Mouse (Mus musculus) cortical plate, adult 2 months (tissue): ENCODE data around the gene Hoxd10. TPM values are rescaled to one million over a fixed set of nuclear protein-coding genes. Genes with fewer than 3 reads are reported as not detected.
A peak's percentile ranks its signal among the peaks of the same experiment; 100 is the strongest.

Experiments used
- H3K27ac ChIP-seq: fragments of 200-500 bp; 2 replicates; pipeline ENCODE4 v1.5.1; 2012; ENCODE audit warnings: low read length, control low read depth, inconsistent platforms; ENCODE audit not compliant: insufficient read depth
- H3K4me1 ChIP-seq: fragments of 200-500 bp; 2 replicates; pipeline ENCODE4 v1.6.1; 2011; ENCODE audit warnings: low read length; ENCODE audit not compliant: control insufficient read depth, insufficient read depth
- H3K4me3 ChIP-seq: fragments of 200-500 bp; 2 replicates; pipeline ENCODE4 v1.5.1; 2011; ENCODE audit warnings: mild to moderate bottlenecking, low read length, control low read depth; ENCODE audit not compliant: insufficient read depth
- CTCF ChIP-seq: fragments of 200-500 bp; IDR thresholded peaks from 2 replicates; pipeline ENCODE4 v1.5.1; 2011; ENCODE audit warnings: mild to moderate bottlenecking, control low read depth, low read length; ENCODE audit not compliant: insufficient read depth; ENCODE audit errors: extremely low read depth
- POLR2A ChIP-seq: fragments of 200-500 bp; IDR thresholded peaks from 2 replicates; pipeline ENCODE4 v1.6.1; 2011; ENCODE audit warnings: mild to moderate bottlenecking, low read length, control low read depth; ENCODE audit not compliant: insufficient read depth; ENCODE audit errors: extremely low read depth
- polyA plus RNA-seq: library from polyadenylated mRNA; depleted of rRNA; stranded (reverse); fragments of >200 nt; gene quantifications from 2 replicates; pipeline ENCODE4 v1.2.3, GENCODE M21; 2012

Hoxd10 gene
- polyA plus RNA-seq, 1 experiment: not detected

- TF ChIP-seq CTCF: peak; percentile 84
- TF ChIP-seq POLR2A: no peak
- H3K4me1 ChIP-seq: no peaks in the 10 kb centered on the region
- H3K4me3 ChIP-seq: no peak overlapping the region
- no peak overlapping the region for H3K27ac ChIP-seq
Measured at GRCm38 (mm10) chr2:74701949-74702819, 10.5 kb downstream of the Hoxd10 start.

DNA sequence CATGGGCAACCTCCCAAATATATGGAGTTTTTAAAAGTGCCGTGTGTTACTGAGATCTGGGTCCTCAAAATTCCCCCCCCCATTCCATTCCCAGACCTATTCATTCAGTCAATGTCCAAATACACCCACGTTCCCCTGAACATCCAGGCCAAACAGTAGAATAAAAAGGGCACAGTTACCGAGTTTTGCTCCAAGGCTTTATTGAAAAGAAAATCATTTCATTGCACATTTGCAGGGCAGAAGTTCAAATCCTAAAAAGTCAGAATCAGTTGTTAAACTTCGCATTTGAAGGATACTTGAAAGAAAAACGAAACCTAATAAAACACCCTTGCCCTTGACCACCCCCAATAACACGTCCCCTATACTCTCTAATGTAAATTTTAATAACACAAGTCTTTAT lies 11.1 kb downstream of the Hoxd10 start:
- TF ChIP-seq CTCF (no peak), POLR2A (no peak)
- H3K4me3 ChIP-seq: no peak overlapping the region
- no peaks in the 10 kb centered on the region for H3K4me1 ChIP-seq
- no peak overlapping the region for H3K27ac ChIP-seq

- TF ChIP-seq CTCF: no peak
Measured at GRCm38 (mm10) chr2:74703317-74703716, 11.6 kb downstream of the Hoxd10 start.

DNA sequence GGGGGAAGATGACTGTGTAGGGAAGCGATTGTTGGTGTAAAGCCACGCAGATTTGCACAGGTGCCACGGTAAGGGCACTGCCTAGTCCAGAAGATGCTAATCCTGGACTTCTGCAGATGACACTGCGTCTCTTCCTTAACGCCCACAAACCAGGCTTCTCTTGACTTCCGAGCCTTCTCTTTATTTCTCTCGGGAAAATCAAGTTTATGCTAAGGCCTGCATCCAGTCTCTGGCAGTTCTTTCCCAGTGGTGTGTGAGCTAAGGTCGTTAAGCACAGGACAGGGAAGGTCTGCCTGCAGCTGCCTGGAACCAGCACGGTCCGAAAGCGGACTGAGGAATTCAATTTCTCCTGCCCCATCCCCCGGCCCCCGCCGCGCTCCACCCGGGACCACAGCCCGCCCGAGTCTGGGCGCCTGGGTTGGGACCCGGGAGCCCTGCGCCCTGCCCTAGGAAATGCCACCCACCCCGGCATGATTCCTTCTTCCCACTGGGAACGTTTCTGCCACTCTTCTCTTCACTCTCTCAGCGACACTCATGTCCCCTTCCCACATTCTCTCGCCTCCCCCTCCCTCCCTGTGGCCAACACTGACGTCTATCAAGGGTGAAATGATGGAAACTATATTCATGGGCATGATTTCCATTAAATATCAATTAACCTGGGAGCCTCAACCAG lies 12.1 kb downstream of the Hoxd10 start:
- Histone ChIP-seq H3K4me3 (no peak overlapping the region), H3K27ac (no peak overlapping the region), H3K4me1 (no peaks in the 10 kb centered on the region)
- TF ChIP-seq CTCF: no peak
- TF ChIP-seq POLR2A: no peak

More at GRCm38 (mm10) chr2:74703317-74703716, 11.6 kb downstream of the Hoxd10 start:
- Histone ChIP-seq H3K27ac (no peak overlapping the region), H3K4me1 (no peaks in the 10 kb centered on the region), H3K4me3 (no peak overlapping the region)

GRCm38 (mm10) chr2:74704393-74704998 lies 12.8 kb downstream of the Hoxd10 start, which contains the start of gene Hoxd8:
TSS of gene Hoxd8 (plus strand) at chr2:74704615.
- no peak within 1 kb of the TSS for H3K4me3 ChIP-seq
- TF ChIP-seq POLR2A (no peak), CTCF (no peak)
- no peaks in the 10 kb centered on the region for H3K4me1 ChIP-seq
- H3K27ac ChIP-seq: no peak within 1 kb of the TSS

GRCm38 (mm10) chr2:74704999-74705466 lies 13.3 kb downstream of the Hoxd10 start:
- Histone ChIP-seq H3K4me3 (no peak overlapping the region), H3K27ac (no peak overlapping the region), H3K4me1 (no peaks in the 10 kb centered on the region)
- no peak for TF ChIP-seq POLR2A
- TF ChIP-seq CTCF: no peak

DNA sequence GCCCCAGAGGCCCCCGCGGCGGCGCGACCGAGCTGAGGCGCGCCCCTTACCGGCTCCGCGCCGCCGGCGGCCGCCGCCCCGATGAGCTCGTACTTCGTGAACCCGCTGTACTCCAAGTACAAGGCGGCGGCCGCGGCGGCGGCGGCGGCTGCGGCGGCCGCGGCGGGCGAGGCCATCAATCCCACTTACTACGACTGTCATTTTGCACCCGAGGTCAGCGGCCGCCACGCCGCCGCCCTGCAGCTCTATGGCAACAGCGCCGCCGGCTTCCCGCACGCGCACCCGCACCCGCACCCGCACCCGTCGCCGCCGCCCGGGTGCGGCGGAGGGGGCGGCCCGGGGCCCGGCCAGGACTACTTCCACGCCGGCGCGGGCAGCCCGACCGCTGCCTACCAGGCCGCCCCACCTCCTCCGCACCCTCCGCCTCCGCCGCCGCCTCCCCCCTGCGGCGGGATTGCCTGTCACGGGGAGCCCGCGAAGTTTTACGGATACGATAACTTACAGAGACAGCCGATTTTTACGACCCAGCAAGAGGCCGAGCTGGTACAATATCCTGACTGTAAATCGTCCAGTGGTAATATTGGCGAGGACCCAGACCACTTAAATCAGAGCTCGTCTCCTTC lies 13.9 kb downstream of the Hoxd10 start:
- Histone ChIP-seq H3K27ac (no peak overlapping the region), H3K4me1 (no peaks in the 10 kb centered on the region), H3K4me3 (no peak overlapping the region)
- no peak for TF ChIP-seq CTCF
- TF ChIP-seq POLR2A: no peak

DNA sequence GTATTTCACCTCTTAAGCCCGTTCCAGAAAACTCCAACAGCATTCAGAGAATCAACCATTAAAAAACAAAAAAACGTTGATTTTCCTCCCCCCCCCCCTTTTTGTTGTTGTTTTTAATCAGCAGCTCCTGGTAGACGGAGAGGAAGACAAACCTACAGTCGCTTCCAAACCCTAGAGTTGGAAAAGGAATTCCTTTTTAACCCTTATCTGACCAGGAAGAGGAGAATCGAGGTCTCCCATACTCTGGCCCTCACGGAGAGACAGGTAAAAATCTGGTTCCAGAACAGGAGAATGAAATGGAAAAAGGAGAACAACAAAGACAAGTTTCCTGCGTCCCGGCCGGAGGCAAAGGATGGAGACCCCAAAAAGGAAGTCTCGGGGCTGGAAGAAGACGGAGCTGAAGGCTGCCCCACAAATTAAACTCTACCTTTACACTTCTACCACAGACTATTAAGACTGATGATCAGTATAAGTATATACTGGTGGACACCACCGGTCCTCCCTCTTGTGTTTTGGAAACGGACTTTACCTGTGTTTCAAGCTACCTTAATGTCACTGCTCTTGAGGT lies 14.8 kb downstream of the Hoxd10 start:
- H3K27ac ChIP-seq: no peak overlapping the region
- H3K4me3 ChIP-seq: no peak overlapping the region
- TF ChIP-seq CTCF (no peak), POLR2A (no peak)
- H3K4me1 ChIP-seq: no peaks in the 10 kb centered on the region

DNA sequence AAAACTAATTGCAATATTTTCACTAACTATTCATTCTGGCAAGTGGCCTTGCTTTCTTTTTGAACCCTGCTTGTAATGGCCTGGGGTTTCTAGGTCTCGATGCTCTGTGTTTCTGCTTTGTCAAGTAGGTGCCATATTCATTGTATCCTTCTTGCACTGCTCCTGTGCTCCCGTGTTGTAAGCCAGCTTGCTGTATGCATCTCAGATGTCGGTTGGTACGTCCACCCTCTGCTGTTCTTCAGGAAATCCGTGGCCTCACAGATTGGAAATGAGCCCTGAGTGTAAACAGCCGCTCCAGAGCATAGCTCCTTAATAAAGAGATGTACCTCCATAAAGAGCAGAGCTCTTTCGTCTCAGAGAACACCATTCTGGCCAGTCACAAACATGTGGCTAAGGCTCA lies 15.9 kb downstream of the Hoxd10 start:
- TF ChIP-seq CTCF (no peak), POLR2A (no peak)
- no peaks in the 10 kb centered on the region for H3K4me1 ChIP-seq
- H3K27ac ChIP-seq: no peak overlapping the region
- no peak overlapping the region for H3K4me3 ChIP-seq
